Mouse (Mus musculus) heart, embryonic 16.5 days (tissue): ENCODE results near the gene Akt3. TPM values are rescaled to one million over a fixed set of nuclear protein-coding genes. Genes with fewer than 3 reads are reported as not detected.

Source experiments
- ATAC-seq: fragments of 200-750 bp; cut with Nextera tagmentation; replicated peaks from 2 replicates; pipeline ENCODE4 v1.8.0; 2017; ENCODE audit warnings: moderate number of reproducible peaks; ENCODE audit not compliant: insufficient read depth, low FRiP score; ENCODE audit errors: extremely low read depth
- H3K27ac ChIP-seq: fragments of 300-500 bp; sonication (generic); 2 replicates; pipeline ENCODE4 v1.5.1; 2014; ENCODE audit warnings: mild to moderate bottlenecking, low read length, control low read depth, moderate library complexity
- H3K27me3 ChIP-seq: fragments of 300-500 bp; sonication (generic); 2 replicates; pipeline ENCODE4 v1.6.1; 2014; ENCODE audit warnings: low read length, mixed read lengths; ENCODE audit not compliant: control insufficient read depth, insufficient read depth
- H3K36me3 ChIP-seq: fragments of 300-500 bp; sonication (generic); 2 replicates; pipeline ENCODE4 v1.6.1; 2014; ENCODE audit not compliant: control insufficient read depth, insufficient read depth
- H3K4me1 ChIP-seq: fragments of 300-500 bp; sonication (generic); 2 replicates; pipeline ENCODE4 v1.6.1; 2014; ENCODE audit warnings: low read length, mixed read lengths; ENCODE audit not compliant: control insufficient read depth, insufficient read depth
- H3K4me2 ChIP-seq: fragments of 300-500 bp; sonication (generic); 2 replicates; pipeline ENCODE4 v1.6.1; 2014; ENCODE audit warnings: low read depth, mild to moderate bottlenecking, control low read depth, low read length
- H3K4me3 ChIP-seq: fragments of 300-500 bp; sonication (generic); 2 replicates; pipeline ENCODE4 v1.5.1; 2014; ENCODE audit warnings: mild to moderate bottlenecking, control low read depth, low read length
- H3K9ac ChIP-seq: fragments of 300-500 bp; sonication (generic); 2 replicates; pipeline ENCODE4 v1.6.1; 2014; ENCODE audit warnings: low read length, control low read depth
- H3K9me3 ChIP-seq: fragments of 300-500 bp; sonication (generic); replicated peaks from 2 replicates; pipeline ENCODE4 v1.6.1; 2016; ENCODE audit warnings: low read length; ENCODE audit not compliant: control insufficient read depth
- WGBS: fragments of 180-500 bp; shearing (Covaris S2); extraction: QIAGEN DNeasy Blood & Tissue Kit; methylation state at CpG from one replicate; pipeline ENCODE4 v1.1.7; 2014; 5-methylcytosine and 5-hydroxymethylcytosine counted together
- polyA plus RNA-seq: library from polyadenylated mRNA; unstranded; fragments of >200 nt; fragmentation: Nextera tagmentation; extraction: Ambion mirVana; gene quantifications from 2 replicates; pipeline ENCODE4 v1.2.1, GENCODE M21; 2015

The Akt3 gene
- polyA plus RNA-seq, 1 experiment from 2014 or later = 3.6 TPM

- Histone ChIP-seq H3K27ac (no peak overlapping the region), H3K4me3 (no peak overlapping the region), H3K9ac (no peak overlapping the region), H3K4me2 (no peak overlapping the region), H3K36me3 (0 out of 2 replicates have a peak, but pooled peaks cover 2% of the 10 kb centered on the region), H3K27me3 (no peaks in the 10 kb centered on the region), H3K9me3 (no peaks in the 10 kb centered on the region), H3K4me1 (no peaks in the 10 kb centered on the region)
- no peak for ATAC-seq
Measured at GRCm38 (mm10) chr1:177231122-177231521, 26.9 kb downstream of the Akt3 start.

DNA sequence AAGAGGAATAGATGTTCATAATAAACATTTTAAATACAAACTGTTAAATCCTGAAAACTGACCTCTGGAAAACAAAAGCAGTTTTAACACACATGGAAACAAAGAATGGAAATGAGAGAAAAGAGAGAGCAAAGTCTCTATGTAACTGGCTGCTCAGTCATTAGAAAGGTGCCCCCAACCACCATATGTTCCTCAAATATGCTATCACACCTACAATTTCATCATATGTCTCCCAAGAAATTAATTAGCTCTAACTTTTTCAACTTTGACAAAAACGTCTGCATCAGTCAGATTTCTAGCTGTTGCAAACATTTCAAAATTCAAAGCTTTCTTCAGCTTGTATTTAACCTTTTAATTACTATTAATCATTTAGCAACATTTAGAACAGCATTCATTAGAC, 59.0 kb downstream of the Akt3 start:
- no peaks in the 10 kb centered on the region for H3K4me1 ChIP-seq
- no peak overlapping the region for H3K9ac ChIP-seq
- H3K4me3 ChIP-seq = no peak overlapping the region
- H3K36me3 ChIP-seq = no peaks in the 10 kb centered on the region
- WGBS = 57% methylated on average over 1 of the region's 1 CpGs
- H3K27ac ChIP-seq = no peak overlapping the region
- no peak for ATAC-seq
- no peaks in the 10 kb centered on the region for H3K27me3 ChIP-seq
- H3K9me3 ChIP-seq = no peaks in the 10 kb centered on the region
- H3K4me2 ChIP-seq = no peak overlapping the region

DNA sequence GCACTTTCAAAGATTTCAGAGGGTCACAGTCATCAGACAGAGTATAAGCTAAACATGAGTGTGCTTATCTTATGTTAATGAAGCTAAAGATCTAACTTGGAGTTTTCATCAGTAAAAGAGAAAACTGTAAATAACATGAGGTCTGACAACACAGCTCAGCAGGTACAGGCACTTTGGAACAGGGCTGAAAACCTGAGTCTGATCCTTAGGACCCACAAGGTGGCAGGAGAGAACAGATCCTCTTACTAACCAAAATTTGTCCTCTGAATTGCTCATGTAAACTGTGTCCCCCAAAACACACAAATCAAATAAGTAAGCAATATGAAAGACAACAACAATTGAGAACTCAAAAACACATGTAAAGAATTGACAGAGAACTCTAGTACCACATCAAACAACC, 62.8 kb downstream of the Akt3 start:
- Histone ChIP-seq H3K27me3 (no peaks in the 10 kb centered on the region), H3K9ac (no peak overlapping the region), H3K36me3 (no peaks in the 10 kb centered on the region), H3K4me2 (no peak overlapping the region), H3K4me3 (no peak overlapping the region), H3K4me1 (no peaks in the 10 kb centered on the region), H3K27ac (no peak overlapping the region), H3K9me3 (no peaks in the 10 kb centered on the region)
- ATAC-seq = no peak

- Histone ChIP-seq H3K4me1 (no peaks in the 10 kb centered on the region), H3K27me3 (no peaks in the 10 kb centered on the region), H3K9ac (no peak overlapping the region), H3K4me2 (no peak overlapping the region), H3K27ac (no peak overlapping the region), H3K9me3 (no peaks in the 10 kb centered on the region), H3K36me3 (no peaks in the 10 kb centered on the region), H3K4me3 (no peak overlapping the region)
- 30% methylated on average over 1 of the region's 1 CpGs for WGBS
- ATAC-seq = no peak
Measured at GRCm38 (mm10) chr1:177194324-177194723, 63.7 kb downstream of the Akt3 start.

DNA sequence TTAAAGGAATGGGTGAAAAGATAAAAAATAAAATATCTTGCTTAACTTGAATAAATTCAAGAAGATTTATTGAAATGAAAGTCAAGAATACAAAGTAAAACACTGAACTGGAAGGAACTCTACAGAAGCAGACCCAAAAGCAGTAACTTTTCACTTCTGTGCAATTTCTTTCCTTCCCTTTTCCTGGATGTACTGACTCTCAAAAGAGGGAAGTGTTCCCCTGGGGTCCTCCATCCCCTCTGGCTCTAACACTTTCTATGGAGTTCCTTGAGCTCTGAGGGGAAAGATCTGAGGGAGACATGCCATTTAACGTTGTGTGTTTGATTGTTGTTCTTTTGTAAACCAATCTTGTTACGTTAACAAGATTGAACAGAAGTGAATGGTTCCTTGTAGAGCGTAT, 66.4 kb downstream of the Akt3 start:
- 83% methylated on average over 3 of the region's 3 CpGs for WGBS
- no peak overlapping the region for H3K4me3 ChIP-seq
- H3K27ac ChIP-seq = no peak overlapping the region
- no peaks in the 10 kb centered on the region for H3K4me1 ChIP-seq
- H3K4me2 ChIP-seq = no peak overlapping the region
- no peaks in the 10 kb centered on the region for H3K36me3 ChIP-seq
- no peak for ATAC-seq
- H3K27me3 ChIP-seq = no peaks in the 10 kb centered on the region
- H3K9ac ChIP-seq = no peak overlapping the region
- no peaks in the 10 kb centered on the region for H3K9me3 ChIP-seq

- 88% methylated on average over 1 of the region's 1 CpGs for WGBS
- no peaks in the 10 kb centered on the region for H3K9me3 ChIP-seq
Measured at GRCm38 (mm10) chr1:177190358-177190757, 67.6 kb downstream of the Akt3 start.

GRCm38 (mm10) chr1:177188708-177189107, 69.3 kb downstream of the Akt3 start:
- H3K27ac ChIP-seq = no peak overlapping the region
- H3K9ac ChIP-seq = no peak overlapping the region
- H3K27me3 ChIP-seq = no peaks in the 10 kb centered on the region
- H3K4me3 ChIP-seq = no peak overlapping the region
- no peaks in the 10 kb centered on the region for H3K4me1 ChIP-seq
- ATAC-seq = no peak
- H3K36me3 ChIP-seq = no peaks in the 10 kb centered on the region
- H3K9me3 ChIP-seq = no peaks in the 10 kb centered on the region
- WGBS = 16% methylated on average over 3 of the region's 3 CpGs
- H3K4me2 ChIP-seq = no peak overlapping the region

More at GRCm38 (mm10) chr1:177190358-177190757, 67.6 kb downstream of the Akt3 start:
- ATAC-seq = no peak
- H3K36me3 ChIP-seq = no peaks in the 10 kb centered on the region
- H3K27ac ChIP-seq = no peak overlapping the region
- H3K4me2 ChIP-seq = no peak overlapping the region
- H3K4me1 ChIP-seq = no peaks in the 10 kb centered on the region
- no peaks in the 10 kb centered on the region for H3K27me3 ChIP-seq
- H3K9ac ChIP-seq = no peak overlapping the region
- H3K4me3 ChIP-seq = no peak overlapping the region

DNA sequence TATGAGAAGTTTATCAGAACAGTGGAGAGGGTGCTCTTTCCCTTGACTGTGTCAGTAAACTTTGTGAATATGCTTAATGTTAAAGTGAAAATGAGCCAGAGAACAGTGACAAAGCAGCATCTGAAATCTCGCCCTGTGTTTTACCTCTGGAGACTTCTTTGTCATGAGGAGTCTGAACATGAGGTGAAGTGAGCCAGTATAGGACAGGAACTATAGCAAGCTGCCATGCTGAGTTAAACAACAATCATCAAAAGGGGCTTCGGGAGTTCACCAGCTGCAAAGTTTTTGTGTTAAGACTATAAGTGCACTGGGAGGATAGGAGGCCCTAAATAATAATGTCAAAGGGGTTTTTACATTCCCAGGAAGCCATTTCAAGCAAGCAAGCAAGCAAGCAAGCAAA, 71.3 kb downstream of the Akt3 start:
- no peak for ATAC-seq
- Histone ChIP-seq H3K4me3 (no peak overlapping the region), H3K36me3 (no peaks in the 10 kb centered on the region), H3K4me2 (no peak overlapping the region), H3K27ac (no peak overlapping the region), H3K27me3 (no peaks in the 10 kb centered on the region), H3K9me3 (no peaks in the 10 kb centered on the region), H3K4me1 (no peaks in the 10 kb centered on the region), H3K9ac (no peak overlapping the region)
- WGBS = 77% methylated on average over 2 of the region's 2 CpGs

- no peaks in the 10 kb centered on the region for H3K36me3 ChIP-seq
- H3K4me1 ChIP-seq = peaks cover 8% of the 10 kb centered on the region
- 89% methylated on average over 2 of the region's 2 CpGs for WGBS
- no peak overlapping the region for H3K9ac ChIP-seq
- no peaks in the 10 kb centered on the region for H3K27me3 ChIP-seq
- H3K27ac ChIP-seq = no peak overlapping the region
- no peaks in the 10 kb centered on the region for H3K9me3 ChIP-seq
- no peak for ATAC-seq
- H3K4me3 ChIP-seq = no peak overlapping the region
- H3K4me2 ChIP-seq = no peak overlapping the region
Measured at GRCm38 (mm10) chr1:177179635-177180034, 78.4 kb downstream of the Akt3 start.

DNA sequence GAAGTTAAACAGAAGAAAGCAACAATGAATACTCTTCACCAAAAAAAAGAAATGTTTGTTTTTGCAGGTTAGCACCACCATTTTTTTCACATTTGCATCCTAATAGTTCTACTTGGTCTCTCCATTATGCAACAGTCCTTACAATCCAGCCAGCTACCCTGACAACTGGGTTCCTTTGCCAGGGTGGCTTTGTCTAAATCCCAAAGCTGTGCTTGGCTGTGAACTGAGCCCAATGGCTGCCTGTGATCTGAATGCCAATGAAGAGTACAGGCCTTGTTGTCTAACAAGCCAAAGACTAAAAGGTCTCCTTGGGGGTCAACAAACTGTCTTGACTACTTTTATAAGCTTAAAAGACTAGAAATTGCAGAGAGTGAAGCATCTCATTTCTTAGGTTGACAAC, 82.6 kb downstream of the Akt3 start:
- H3K27ac ChIP-seq = no peak overlapping the region
- no peak overlapping the region for H3K4me2 ChIP-seq
- no peak for ATAC-seq
- no peaks in the 10 kb centered on the region for H3K36me3 ChIP-seq
- no peaks in the 10 kb centered on the region for H3K27me3 ChIP-seq
- no peak overlapping the region for H3K9ac ChIP-seq
- H3K4me3 ChIP-seq = no peak overlapping the region
- peaks cover 8% of the 10 kb centered on the region for H3K4me1 ChIP-seq
- H3K9me3 ChIP-seq = no peaks in the 10 kb centered on the region
